Mouse (Mus musculus) right cerebral cortex, postnatal 4 days (tissue): ENCODE measurements around the gene Lrfn2.

Source experiments
- DNase-seq: peaks from one replicate; pipeline ENCODE4 v3.0.0-alpha.2; 2022

Gene Lrfn2

DNA sequence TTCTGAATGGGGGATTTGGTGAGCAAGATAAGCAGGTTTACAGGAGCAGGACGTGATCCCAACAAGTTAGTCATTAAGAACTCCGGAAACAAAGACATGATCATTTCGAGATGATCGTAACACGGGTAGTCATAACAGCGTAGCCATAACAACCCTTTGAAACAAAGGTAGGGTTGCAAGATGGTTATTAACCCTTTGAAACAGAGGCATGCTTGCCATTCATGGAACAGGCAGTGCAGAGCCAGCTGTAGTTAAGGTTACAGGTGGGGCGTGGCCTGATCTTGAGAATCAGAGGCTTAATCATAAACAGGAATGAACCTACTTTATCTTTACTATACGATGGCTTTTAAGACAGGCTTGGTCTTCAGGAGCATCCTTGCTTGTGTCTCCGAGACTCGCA lies 39.1 kb downstream of the Lrfn2 start:
- DNase-seq = no peak

DNA sequence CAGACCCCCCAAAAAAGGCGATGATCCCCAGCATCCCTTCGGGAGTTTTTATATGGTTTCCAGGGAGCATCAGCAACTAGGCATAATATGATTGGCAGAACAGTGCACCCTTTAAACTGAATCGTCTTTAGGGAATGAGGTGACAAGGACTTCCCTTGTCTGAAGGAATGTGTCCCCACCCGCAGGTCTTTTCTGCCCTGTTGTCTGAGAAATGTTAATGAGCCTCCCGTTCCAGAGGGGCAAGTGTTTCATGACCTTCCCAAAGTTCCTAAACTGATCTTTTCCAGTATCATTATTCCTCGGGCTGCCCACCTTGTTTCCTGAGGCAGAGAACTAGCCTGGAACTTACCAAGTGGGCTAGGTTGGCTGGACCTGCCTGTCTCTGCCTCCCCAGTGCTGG lies 40.7 kb downstream of the Lrfn2 start:
- no peak for DNase-seq

DNA sequence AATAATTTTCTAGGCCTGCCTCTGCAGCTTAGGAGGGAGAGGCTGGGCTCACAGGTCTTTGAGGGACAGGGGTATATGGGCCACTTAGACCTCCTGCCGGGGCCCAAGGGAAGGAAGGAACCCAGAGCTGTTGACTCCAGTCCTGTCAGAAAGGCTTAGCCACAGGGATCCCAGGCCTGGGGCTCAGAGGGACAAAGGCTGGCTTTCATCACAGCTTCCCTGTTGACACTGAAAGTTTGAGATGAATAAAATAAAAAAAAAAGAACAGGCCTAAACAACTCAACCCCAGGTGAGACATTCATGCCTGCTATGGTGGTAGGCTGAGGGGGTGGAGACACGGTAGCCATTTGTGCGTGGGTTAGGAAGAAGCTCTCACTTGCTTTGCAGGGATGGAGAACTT lies 41.2 kb downstream of the Lrfn2 start:
- DNase-seq = no peak

DNA sequence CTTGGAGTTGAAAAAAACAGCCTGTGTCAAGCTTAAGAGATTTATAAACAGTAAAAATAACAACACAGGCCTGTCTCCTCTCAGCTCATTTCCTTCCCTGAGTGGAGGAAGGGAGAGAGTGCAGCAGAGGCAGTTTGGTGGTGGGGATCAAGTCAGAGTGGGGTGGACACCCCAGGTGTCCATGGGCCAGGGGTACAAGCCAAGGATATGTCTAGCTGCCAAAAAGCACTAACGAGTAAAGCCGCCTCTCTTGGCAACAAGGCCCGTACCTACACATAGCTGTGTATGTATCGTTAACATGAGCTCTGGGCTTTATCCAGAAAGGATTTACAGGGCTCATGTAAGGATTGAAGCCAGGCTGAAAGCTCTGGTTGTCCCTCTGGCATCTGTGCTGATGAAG lies 42.9 kb downstream of the Lrfn2 start:
- DNase-seq = no peak

DNA sequence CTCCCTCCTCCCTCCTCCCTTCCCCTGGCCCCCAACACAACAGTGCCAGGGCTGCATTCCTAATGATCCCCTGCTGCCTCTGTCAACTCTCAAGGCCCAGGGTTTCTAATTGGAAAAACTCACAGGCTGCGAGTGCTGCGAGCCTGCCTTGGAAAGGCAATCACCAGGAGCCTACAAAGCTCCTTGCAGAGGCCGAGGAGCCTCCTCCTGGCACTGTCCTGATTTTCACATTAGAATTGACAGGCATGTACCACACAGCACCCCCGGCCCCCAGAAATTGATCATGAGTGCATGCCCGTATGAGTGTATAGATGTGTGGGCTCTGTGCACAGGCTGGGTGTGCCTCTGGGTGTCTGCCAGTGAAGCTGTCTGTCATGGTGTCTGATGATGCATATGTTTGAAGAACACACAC lies 44.4 kb downstream of the Lrfn2 start:
- peak; percentile 42 for DNase-seq

DNA sequence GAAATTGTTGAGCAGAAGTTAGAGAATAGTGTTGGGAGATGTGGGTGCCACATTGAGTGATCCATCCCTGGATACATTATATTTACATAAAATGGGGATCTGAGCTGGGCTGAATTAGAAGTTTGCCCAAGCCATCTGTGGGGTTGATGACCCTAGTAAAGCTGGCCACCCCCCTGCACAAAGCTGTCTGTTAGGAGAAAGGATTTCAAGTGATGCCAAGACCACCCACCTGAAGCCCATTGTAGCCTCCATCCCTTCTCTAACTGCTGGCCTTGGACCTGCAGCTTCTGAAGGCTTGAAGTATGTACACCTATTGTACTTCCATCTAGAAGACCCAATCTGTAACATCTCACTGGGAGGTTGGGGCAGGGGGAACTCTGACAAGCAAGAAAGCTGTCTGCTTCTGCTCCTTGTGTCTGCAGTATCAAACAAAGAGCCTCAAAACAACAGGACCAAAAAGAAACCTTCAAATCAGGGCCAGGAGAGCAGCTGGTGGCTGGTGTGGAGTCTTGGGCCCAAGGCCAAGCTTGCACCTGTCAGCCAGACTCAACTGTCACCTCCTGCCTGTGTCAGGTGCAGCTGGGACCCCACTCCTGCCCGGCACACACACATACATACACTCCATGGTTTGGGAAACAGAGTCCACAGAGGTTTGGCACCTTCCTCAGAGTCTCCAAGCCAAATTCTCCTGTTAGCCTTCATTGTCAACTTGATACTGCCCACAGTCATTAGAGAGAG lies 63.2 kb downstream of the Lrfn2 start:
- no peak for DNase-seq

DNA sequence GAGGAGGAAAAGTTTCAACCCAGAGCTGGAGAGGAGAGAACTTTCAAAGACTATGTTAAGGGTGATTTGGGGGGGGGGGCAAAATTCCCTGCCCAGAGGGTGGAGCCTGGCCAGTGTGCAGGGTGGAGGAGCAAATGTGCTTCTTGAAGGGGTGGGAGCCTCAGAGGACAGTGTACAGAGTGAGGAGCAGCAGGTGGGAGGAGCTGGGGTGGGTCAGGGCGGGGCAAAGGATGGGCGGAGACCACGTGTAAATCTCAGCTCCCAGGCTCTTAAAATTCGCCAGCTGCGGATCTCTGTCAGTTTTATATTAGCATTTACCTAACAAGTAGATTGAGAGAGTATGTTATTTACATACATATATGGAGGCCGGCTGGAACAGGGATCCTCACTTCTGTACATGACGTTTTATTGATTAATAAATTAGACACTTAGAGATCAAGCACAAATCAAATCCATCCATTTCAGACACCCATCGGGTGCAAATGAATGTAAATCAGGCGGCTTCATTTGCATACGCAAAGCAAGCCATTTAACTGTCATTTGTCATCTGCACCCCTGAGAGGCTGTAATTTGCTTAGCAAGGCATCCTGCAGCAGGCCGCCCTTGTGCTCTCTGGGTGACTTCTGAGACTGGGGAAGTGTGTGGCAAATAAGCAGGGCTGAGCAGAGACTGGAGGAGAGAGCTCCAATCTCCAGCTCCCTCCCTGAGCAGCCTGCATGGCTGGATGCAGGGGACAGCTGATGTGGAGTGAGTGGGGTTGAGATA lies 67.5 kb downstream of the Lrfn2 start:
- DNase-seq = no peak

DNA sequence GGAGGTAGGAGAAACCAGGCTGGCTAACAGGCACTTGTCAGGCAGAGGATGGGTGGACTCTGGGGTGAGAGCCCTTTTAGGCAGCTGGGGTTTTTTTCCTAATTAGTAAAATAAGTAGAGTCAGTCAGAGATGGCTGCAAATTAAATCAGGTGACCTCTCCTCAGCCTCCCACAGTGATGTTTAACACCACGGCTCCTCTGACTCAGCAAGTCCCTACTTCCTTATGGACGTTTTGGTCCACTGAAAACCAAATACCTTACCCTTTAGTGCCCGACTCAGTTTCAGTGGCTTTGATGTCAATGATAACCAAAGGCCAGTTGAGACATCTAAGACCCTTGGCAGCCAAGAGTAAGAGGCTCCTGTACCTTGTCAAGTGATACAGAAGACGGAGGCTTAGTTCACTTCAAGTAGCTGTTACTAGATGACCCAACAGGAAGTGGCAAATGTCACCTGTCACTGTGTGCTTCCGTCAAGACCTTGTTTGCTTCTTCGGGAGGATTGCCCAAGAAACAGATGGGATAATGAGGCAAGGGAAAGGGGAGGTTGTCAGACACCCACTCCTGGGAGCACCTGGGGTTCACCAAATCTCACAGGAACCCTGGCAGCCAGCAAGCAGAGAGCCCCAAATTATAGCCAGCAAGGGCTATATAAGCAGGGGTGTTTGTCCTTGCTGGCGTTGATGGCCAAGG lies 77.3 kb downstream of the Lrfn2 start:
- no peak for DNase-seq

DNA sequence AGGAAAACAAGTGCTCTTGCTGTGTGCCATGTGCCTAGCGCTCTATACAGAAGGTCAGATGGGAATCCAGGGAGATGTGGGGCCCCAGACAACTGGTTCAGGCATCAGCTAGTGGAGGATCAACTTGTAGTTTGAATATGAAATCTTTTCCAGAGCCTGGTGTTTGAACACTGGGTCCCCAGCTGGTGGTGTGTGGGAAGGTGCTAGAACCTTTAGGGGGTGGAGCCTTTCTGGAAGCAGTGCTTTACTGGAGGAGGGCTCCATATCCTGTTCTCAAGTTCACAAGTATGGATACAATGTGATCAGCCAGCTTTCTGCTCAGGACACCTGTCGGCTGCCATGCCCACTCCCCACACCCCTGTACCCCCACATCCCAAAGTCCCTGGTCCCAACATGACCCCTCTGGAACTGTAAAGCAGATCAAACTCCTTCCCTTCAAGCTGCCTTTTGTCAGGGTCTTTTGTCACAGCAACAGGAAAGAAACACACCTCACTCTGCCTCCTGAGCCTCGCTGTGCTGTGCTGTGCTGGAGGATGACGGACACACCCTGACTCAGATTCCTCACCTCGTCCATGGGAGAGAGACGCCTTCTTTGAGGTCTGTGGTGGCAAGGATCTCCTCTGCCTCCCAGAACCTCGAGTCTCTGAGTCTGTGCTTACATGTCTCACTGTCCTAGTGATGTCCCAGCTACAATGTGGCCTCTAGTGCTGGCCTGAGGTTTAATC lies 81.9 kb downstream of the Lrfn2 start:
- no peak for DNase-seq

DNA sequence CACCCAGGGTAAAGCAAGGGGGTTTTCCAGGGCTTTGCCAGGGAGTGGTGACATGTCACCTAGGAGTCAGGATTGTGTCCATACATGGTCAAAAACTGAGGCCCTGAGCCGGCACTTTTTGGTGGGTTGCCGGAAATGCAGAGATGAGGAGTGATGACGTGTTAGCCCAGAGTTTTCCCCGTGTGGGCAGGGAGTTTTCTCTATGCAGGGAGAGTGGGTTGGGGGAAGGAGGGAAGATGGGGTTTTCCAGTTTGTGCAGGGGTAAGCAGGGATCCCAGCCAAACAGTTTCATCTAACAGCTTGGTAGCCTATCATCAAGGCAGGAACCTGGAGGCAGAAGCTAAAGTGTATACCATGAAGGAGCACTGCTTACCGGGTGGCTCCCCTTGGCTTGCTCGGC lies 83.2 kb downstream of the Lrfn2 start:
- no peak for DNase-seq

DNA sequence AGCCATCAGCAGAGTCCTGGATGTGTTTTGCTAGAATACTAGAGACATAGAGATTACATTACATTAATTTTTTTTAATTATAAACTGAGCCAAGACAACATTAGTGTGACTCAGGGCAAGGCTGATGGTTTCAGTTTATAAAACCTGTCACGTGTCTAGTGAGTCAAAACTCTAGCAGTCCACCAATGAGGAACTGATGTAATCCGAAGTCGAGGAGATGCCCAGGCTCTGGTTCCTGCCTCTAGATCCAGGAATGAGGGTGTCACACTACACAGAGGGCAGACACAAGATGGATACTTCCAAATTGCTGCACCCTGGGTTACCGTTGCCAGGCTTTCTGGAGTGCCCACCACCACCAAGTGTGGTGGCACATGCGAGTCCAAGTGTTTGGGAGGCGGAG lies 84.0 kb downstream of the Lrfn2 start:
- no peak for DNase-seq

DNA sequence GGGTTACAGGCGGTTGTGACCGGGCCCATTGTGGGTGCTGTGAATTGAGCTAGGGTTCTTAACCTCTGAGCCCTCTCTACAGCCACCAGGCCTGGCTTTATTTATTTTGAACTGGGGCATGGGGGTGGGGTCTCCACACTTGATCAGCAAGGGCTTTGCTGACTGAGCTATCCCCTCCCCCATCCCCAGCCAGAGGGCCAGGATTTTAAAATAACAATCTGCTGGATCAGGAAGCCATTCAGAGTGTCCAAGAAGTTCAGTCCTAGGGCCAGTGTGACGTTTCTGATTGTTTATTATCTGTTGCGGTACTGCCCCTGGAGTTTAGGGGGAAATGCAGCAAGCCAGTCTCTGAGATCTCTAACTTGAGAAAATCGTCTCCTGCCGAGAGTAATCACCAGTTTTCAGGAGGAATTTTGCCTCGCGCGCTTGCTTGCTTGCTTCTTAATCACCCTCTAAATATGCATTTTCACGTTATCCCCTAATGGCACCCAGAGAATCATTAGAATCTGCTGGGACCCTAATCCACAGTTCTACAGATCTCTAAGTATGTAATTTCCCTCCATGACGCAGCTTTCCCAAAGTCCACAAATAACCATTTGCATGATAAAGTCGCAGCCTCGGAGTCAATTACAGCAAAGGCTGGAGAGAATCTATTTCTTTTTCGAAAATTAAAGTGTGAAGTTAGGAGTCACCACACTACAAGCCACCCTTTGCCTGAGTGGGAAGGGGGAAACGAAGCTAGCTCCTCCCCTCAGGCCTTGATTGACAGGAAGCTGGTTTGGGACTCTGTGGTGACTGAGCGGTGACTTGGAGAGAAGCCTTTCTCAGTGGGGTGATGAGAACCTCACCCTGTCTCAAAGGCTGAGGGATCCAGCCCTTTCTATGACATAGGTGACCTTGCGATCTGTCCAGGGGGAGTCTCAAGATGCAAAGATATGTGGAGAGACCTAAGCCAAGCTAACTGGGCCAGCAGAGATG lies 85.5 kb downstream of the Lrfn2 start:
- DNase-seq = no peak

DNA sequence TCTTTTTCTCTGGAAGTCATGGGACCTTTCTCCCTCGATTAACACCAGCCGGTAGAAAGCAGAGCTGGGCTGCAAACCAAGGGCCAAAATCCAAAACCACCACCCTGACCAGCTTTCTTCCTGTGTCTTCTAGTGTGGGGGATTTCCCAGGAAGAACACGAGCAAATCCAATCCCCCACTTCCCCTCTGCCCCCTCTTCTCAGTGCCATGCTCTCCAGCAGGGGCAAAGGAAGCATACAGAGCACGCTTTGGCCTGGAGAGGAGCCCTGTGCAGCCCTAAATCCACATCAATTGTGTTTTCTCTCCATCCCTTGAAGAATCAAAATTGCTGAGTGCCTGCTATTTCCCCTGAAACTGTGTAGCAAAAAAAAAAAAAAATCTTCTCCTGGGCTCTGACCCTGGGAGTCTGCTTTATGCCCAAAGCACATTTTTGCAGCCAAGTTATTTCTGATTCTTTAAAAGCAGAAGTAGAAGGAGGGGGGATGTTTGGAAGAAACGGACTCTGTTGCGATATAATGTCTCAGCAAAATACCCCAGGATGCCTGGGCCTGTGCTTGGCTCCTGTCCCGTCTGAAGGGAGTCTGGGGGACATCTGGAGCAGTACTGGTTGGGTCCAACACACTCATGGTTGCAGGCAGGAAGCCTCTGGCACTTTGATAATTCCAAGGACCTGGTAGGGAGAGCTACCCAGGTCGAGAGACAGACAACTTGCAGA lies 86.8 kb downstream of the Lrfn2 start:
- DNase-seq = no peak

DNA sequence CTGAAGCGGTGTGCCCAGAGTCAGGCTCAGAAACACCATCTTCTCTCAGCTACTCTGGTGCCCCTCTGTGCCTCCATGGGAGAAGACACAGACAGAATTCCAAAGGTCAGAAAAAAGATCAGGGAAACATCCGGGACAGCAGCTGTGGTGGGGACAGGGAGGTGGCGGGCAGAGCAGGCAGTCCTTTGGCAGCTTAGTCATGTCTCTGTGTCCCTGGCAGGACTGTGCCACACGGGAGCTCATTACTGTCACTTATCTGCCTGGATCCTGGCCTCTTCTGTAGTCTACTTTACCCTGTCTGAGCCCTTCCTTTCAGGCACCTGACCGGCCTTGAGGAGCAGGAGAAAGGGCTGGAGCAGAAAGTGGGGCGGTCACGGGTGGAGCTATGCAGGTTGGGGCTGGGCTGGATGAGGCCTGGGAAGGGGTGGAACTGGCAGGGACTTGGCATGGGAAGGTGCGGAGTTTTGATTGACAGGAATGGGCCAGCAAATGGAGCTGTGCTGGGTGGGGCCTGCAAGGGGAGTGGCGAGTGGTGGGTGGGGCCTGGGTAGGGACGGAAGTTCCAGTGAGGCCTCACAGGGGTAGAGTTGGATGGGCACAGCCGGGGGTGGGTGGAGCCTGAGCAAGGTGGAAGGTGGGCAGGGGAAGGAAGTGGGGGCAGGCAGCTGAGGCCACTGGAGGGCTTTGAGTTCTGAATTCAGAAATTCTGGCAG lies 97.5 kb downstream of the Lrfn2 start:
- peak; percentile 28 for DNase-seq

DNA sequence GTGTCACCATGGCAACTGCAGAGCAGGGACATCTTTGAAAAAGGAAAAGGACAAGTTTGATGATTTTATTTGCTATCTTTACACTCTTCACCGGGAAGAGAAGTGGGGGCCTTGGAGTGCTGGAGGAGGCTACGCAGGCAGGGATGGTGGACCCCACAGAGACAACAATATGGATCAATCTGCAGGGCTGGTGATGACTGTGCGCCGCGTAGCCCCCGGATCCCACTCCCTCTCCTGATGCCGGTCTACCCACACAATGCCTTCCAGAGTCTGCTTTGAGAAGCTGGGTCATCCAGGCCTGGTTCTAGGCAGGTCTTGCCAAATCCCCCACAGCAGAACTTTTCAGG lies 98.1 kb downstream of the Lrfn2 start:
- DNase-seq = no peak

DNA sequence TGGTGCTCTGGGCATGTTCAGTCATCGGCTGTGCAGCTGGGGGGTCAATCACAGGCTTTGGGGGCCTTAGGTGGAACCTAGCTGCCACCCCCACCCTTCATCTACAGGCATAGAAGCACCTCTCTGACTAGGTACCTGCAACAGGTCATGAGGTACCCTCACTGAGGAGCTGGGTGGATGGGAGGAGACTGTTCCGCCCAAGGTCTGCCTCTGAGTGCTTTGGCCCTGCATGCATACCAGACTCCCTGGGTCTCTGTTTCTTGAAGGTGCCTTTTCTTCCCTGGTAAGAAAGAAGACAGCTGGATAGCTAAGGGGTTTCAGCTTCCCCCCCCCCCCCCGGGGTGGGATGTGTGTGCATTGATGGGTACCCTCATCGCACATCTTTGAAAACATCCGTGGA lies 98.7 kb downstream of the Lrfn2 start:
- DNase-seq = no peak

DNA sequence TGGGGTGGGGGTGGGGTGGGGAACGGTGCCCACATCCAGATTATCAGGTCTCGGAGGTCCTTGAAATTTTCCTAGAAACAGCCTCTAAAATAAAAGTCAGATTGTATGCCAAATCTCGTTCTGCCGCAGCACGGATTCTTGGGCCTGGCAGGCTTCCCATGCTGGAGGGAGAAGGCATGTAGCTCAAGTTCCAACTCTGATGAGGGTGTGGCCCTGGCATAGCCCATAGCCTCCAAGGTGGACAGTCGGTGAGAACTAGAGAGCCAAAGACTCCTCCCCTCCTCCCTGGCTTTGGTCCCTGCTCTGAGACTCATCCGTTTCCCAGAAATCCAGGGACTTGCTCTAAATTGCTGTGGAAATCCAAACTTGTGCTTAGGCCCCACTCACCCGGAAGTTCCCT lies 99.6 kb downstream of the Lrfn2 start:
- DNase-seq = peak; percentile 41

DNA sequence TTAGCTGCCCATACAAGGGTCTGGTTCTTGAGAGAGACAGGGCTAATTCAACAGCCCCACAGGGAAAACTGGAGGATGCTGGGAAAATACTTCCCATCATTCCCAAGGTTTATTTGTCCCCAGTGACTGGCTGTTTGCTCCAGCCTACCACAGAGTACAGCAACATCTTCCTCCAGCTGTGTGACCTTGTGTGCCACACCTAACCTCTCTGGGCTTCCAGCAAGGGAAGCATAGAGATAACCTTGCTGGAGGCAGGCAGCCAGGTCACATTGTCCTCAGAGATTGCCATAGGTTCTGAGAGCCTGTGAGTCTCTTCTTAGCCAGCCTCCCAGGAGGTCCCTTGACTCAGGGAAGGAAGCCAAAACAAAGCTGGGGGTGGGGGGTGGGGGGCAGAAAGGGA lies 101.1 kb downstream of the Lrfn2 start:
- no peak for DNase-seq

DNA sequence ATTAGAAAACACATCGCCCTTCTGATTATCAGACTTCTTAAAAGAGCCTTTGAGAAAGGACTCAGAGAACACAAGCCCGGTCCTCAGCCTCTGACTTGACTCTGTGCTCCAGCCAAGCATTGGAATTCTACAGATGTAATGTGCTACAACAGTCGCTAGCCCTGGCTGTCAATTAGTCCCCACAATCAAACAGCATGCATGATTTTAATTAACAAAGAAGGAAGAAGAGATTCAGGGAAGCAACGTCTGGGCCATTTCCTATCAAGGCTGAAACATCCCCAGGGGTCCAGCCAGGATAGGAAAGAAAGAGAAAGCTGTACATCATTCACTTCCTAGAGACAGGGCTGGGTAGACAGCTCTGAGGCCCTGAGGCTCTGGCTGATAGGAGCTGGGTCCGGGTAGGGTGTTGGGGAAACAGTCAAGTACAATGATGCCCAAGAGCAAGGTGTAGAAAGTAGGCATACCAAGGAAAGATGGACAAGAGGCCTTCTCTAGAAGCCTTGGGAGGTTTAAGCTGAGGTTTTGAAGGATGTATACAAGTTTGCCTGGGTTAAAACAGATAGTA lies 101.6 kb downstream of the Lrfn2 start:
- DNase-seq = no peak

DNA sequence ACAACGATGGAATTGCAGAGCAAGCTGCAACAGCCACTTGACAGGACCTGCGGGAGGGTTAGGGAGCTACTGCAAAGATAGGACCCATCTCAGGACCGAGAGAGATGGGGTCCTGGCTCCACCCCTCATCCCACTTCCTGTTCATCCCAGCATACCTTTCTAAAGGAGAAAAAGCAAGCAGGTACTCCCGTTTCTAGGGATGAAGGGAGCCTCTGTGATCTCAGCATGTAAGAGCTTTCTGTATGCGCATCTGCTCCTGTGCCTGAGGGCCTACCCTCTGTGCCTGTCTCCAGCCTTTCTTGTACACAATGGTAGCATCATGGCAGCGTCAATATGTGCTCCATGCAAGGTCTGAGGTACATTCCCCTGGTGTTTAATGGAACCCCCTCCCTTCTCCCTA lies 102.9 kb downstream of the Lrfn2 start:
- DNase-seq = no peak
